Mouse (Mus musculus) hindbrain, embryonic 15.5 days (tissue): ENCODE measurements around the gene Hist1h1t. TPM values are rescaled to one million over a fixed set of nuclear protein-coding genes. Genes with fewer than 3 reads are reported as not detected.

Experiments used
- ATAC-seq: fragments of 200-750 bp; cut with Nextera tagmentation; 2 replicates; pipeline ENCODE4 v1.8.0; 2017; ENCODE audit warnings: low read depth, moderate number of reproducible peaks, moderate TSS enrichment; ENCODE audit not compliant: low FRiP score
- H3K27ac ChIP-seq: fragments of 300-500 bp; sonication (generic); replicated peaks from 2 replicates; pipeline ENCODE4 v1.5.1; 2015; ENCODE audit warnings: mild to moderate bottlenecking, inconsistent platforms
- H3K27me3 ChIP-seq: fragments of 300-500 bp; sonication (generic); 2 replicates; pipeline ENCODE4 v1.6.1; 2015; ENCODE audit warnings: control low read depth, inconsistent platforms
- H3K36me3 ChIP-seq: fragments of 300-500 bp; sonication (generic); 2 replicates; pipeline ENCODE4 v1.6.1; 2015; ENCODE audit warnings: control low read depth, inconsistent platforms
- H3K4me1 ChIP-seq: fragments of 300-500 bp; sonication (generic); replicated peaks from 2 replicates; pipeline ENCODE4 v1.6.1; 2015; ENCODE audit warnings: control low read depth, inconsistent platforms
- H3K4me2 ChIP-seq: fragments of 300-500 bp; sonication (generic); 2 replicates; pipeline ENCODE4 v1.6.1; 2015; ENCODE audit warnings: moderate library complexity, mild to moderate bottlenecking, inconsistent platforms
- H3K4me3 ChIP-seq: fragments of 300-500 bp; sonication (generic); 2 replicates; pipeline ENCODE4 v1.5.1; 2015; ENCODE audit warnings: mild to moderate bottlenecking, inconsistent platforms
- H3K9ac ChIP-seq: fragments of 300-500 bp; sonication (generic); 2 replicates; pipeline ENCODE4 v1.6.1; 2015; ENCODE audit warnings: inconsistent platforms
- H3K9me3 ChIP-seq: fragments of 300-500 bp; sonication (generic); 2 replicates; pipeline ENCODE4 v1.6.1; 2016; ENCODE audit warnings: control low read depth, inconsistent platforms
- WGBS: fragments of 180-500 bp; shearing (Covaris S2); methylation state at CpG from one replicate; pipeline ENCODE4 v1.1.7; 2015; 5-methylcytosine and 5-hydroxymethylcytosine counted together
- microRNA-seq: library from miRNA; unstranded; fragments of <30 nt; microRNA quantifications from one replicate; pipeline ENCODE4, GENCODE M21; 2016
- polyA plus RNA-seq: library from polyadenylated mRNA; unstranded; fragments of >200 nt; fragmentation: Nextera tagmentation; extraction: Ambion mirVana; gene quantifications from 2 replicates; pipeline ENCODE4 v1.2.1, GENCODE M21; 2015

Hist1h1t gene
- polyA plus RNA-seq, 1 experiment from 2014 or later = not detected

GRCm38 (mm10) chr13:23740910-23741309, 45.3 kb downstream of the Hist1h1t start:
- no peaks in the 10 kb centered on the region for H3K9me3 ChIP-seq
- peaks cover 26% of the 10 kb centered on the region for H3K4me1 ChIP-seq
- WGBS = 75% methylated on average over 5 of the region's 5 CpGs
- no peak overlapping the region for H3K4me3 ChIP-seq
- H3K36me3 ChIP-seq = no peaks in the 10 kb centered on the region
- no peak overlapping the region for H3K4me2 ChIP-seq
- no peak for ATAC-seq
- H3K27ac ChIP-seq = no peak overlapping the region
- no peak overlapping the region for H3K9ac ChIP-seq
- no peaks in the 10 kb centered on the region for H3K27me3 ChIP-seq

- H3K4me1 ChIP-seq = peaks cover 27% of the 10 kb centered on the region
- no peaks in the 10 kb centered on the region for H3K36me3 ChIP-seq
- no peak overlapping the region for H3K27ac ChIP-seq
- H3K9me3 ChIP-seq = no peaks in the 10 kb centered on the region
- ATAC-seq = no peak
- H3K27me3 ChIP-seq = no peaks in the 10 kb centered on the region
- H3K9ac ChIP-seq = no peak overlapping the region
- no peak overlapping the region for H3K4me3 ChIP-seq
- H3K4me2 ChIP-seq = no peak overlapping the region
Observed at GRCm38 (mm10) chr13:23742007-23742406, 46.4 kb downstream of the Hist1h1t start.

GRCm38 (mm10) chr13:23743215-23743614, 47.6 kb downstream of the Hist1h1t start:
- Histone ChIP-seq H3K4me2 (no peak overlapping the region), H3K36me3 (no peaks in the 10 kb centered on the region), H3K4me3 (no peak overlapping the region), H3K4me1 (peaks cover 33% of the 10 kb centered on the region), H3K27me3 (no peaks in the 10 kb centered on the region), H3K9me3 (no peaks in the 10 kb centered on the region), H3K27ac (no peak overlapping the region), H3K9ac (no peak overlapping the region)
- ATAC-seq = no peak
- WGBS = 86% methylated on average over 5 of the region's 5 CpGs

- Histone ChIP-seq H3K9ac (no peak overlapping the region), H3K4me3 (no peak overlapping the region), H3K4me1 (peaks cover 30% of the 10 kb centered on the region), H3K27me3 (no peaks in the 10 kb centered on the region), H3K36me3 (no peaks in the 10 kb centered on the region), H3K27ac (no peak overlapping the region), H3K9me3 (no peaks in the 10 kb centered on the region), H3K4me2 (peak overlapping the region; percentile 15; the same call in 1 of the 2 replicates)
- 51% methylated on average over 4 of the region's 4 CpGs for WGBS
- no peak for ATAC-seq
Observed at GRCm38 (mm10) chr13:23743963-23744362, 48.3 kb downstream of the Hist1h1t start.

- Histone ChIP-seq H3K36me3 (no peaks in the 10 kb centered on the region), H3K9ac (no peak overlapping the region), H3K9me3 (no peaks in the 10 kb centered on the region), H3K4me1 (peaks cover 24% of the 10 kb centered on the region), H3K4me3 (peak overlapping the region; percentile 46), H3K27me3 (no peaks in the 10 kb centered on the region), H3K4me2 (peak overlapping the region; percentile 92), H3K27ac (no peak overlapping the region)
- ATAC-seq = no peak
- WGBS = 1% methylated on average over 18 of the region's 36 CpGs
Observed at GRCm38 (mm10) chr13:23744421-23745380, 49.1 kb downstream of the Hist1h1t start.

GRCm38 (mm10) chr13:23745381-23746161, 50.0 kb downstream of the Hist1h1t start, which contains the start of gene Hist1h3c:
Gene Hist1h3c, minus strand, starts transcription at chr13:23745602.
- under 1% methylated on average over 27 of the region's 28 CpGs for WGBS
- Histone ChIP-seq H3K27me3 (no peaks in the 10 kb centered on the region), H3K4me2 (peak within 1 kb of the TSS; percentile 92), H3K4me3 (peak within 1 kb of the TSS; percentile 46), H3K4me1 (peaks cover 18% of the 10 kb centered on the region), H3K36me3 (no peaks in the 10 kb centered on the region), H3K9me3 (no peaks in the 10 kb centered on the region), H3K9ac (peak within 1 kb of the TSS; percentile 44), H3K27ac (peak within 1 kb of the TSS; percentile 98)
- peak; percentile 73 for ATAC-seq

Small RNAs within 50 kb of the gene (microRNA-seq; reads per million reads assigned to microRNA genes)
- gene Gm44314 = not detected
- not detected for gene Gm44350

Other genes starting within 250 kb of the Hist1h1t start
- 0.17 TPM in 1 of 2 replicates, not detected in the other for gene Btn1a1, start 229.9 kb upstream of the Hist1h1t start, polyA plus RNA-seq
- 0.06 and 0.08 TPM in 2 replicates for gene Btn2a2, start 207.0 kb upstream of the Hist1h1t start, polyA plus RNA-seq
- 1.7 and 2.7 TPM in 2 replicates for gene Hist1h4h, start 164.8 kb upstream of the Hist1h1t start, polyA plus RNA-seq
- 0.82 and 2.1 TPM in 2 replicates for gene Hist1h2af, start 161.9 kb upstream of the Hist1h1t start, polyA plus RNA-seq
- 0.85 and 1.2 TPM in 2 replicates for gene Hist1h3g, start 160.4 kb upstream of the Hist1h1t start, polyA plus RNA-seq
- 0.17 and 0.19 TPM in 2 replicates for gene Hist1h2bh, start 152.4 kb upstream of the Hist1h1t start, polyA plus RNA-seq
- gene Hist1h3f, start 151.8 kb upstream of the Hist1h1t start, polyA plus RNA-seq = 0.21 and 0.62 TPM in 2 replicates
- gene Hist1h4f, start 144.2 kb upstream of the Hist1h1t start, polyA plus RNA-seq = not detected in 2 replicates
- 0.10 and 0.12 TPM in 2 replicates for gene Hist1h1d, start 142.6 kb upstream of the Hist1h1t start, polyA plus RNA-seq
- 1.5 and 2.0 TPM in 2 replicates for gene Hist1h3e, start 133.4 kb upstream of the Hist1h1t start, polyA plus RNA-seq
- 15.9 and 27.4 TPM in 2 replicates for gene Hist1h2ae, start 124.6 kb upstream of the Hist1h1t start, polyA plus RNA-seq
- gene Hist1h2bg, start 124.4 kb upstream of the Hist1h1t start, polyA plus RNA-seq = 2.5 and 3.1 TPM in 2 replicates
- gene Hist1h2bf, start 121.6 kb upstream of the Hist1h1t start, polyA plus RNA-seq = 0.76 and 2.0 TPM in 2 replicates
- not detected in 2 replicates for gene Hist1h2ad, start 121.4 kb upstream of the Hist1h1t start, polyA plus RNA-seq
- 1.2 and 2.0 TPM in 2 replicates for gene Hist1h3d, start 120.1 kb upstream of the Hist1h1t start, polyA plus RNA-seq
- 35.1 and 51.2 TPM in 2 replicates for gene Hist1h4d, start 114.2 kb upstream of the Hist1h1t start, polyA plus RNA-seq
- 1.5 and 1.7 TPM in 2 replicates for gene Hist1h2be, start 74.7 kb upstream of the Hist1h1t start, polyA plus RNA-seq
- gene Hist1h1e, start 73.3 kb upstream of the Hist1h1t start, polyA plus RNA-seq = 4.8 and 8.8 TPM in 2 replicates
- 0.34 and 0.38 TPM in 2 replicates for gene Hist1h2ac, start 11.9 kb upstream of the Hist1h1t start, polyA plus RNA-seq
- 19.3 and 25.4 TPM in 2 replicates for gene Hist1h2bc, start 11.6 kb upstream of the Hist1h1t start, polyA plus RNA-seq
- 2.3 and 2.7 TPM in 2 replicates for gene Hist1h4c, start 2.6 kb downstream of the Hist1h1t start, polyA plus RNA-seq
- gene Hfe, start 15.0 kb downstream of the Hist1h1t start, polyA plus RNA-seq = 4.5 and 5.1 TPM in 2 replicates
- gene Hist1h1c, start 43.0 kb downstream of the Hist1h1t start, polyA plus RNA-seq = 7.7 and 10.4 TPM in 2 replicates
- 1.1 and 1.6 TPM in 2 replicates for gene Hist1h3c, start 49.8 kb downstream of the Hist1h1t start, polyA plus RNA-seq
- gene Hist1h2bb, start 50.9 kb downstream of the Hist1h1t start, polyA plus RNA-seq = 0.54 TPM in 1 of 2 replicates, not detected in the other
- gene Hist1h2ab, start 55.3 kb downstream of the Hist1h1t start, polyA plus RNA-seq = 7.4 and 9.8 TPM in 2 replicates
- gene Hist1h3b, start 56.5 kb downstream of the Hist1h1t start, polyA plus RNA-seq = 1.8 and 3.1 TPM in 2 replicates
- 1.1 and 1.9 TPM in 2 replicates for gene Hist1h4b, start 61.2 kb downstream of the Hist1h1t start, polyA plus RNA-seq
- 0.32 and 0.51 TPM in 2 replicates for gene Hist1h4a, start 65.4 kb downstream of the Hist1h1t start, polyA plus RNA-seq
- 0.35 and 2.4 TPM in 2 replicates for gene Hist1h3a, start 66.6 kb downstream of the Hist1h1t start, polyA plus RNA-seq
- 0.75 and 0.84 TPM in 2 replicates for gene Hist1h1a, start 67.9 kb downstream of the Hist1h1t start, polyA plus RNA-seq
- 0.10 TPM in 1 of 2 replicates, not detected in the other for gene Trim38, start 74.1 kb downstream of the Hist1h1t start, polyA plus RNA-seq
- gene Slc17a2, start 111.2 kb downstream of the Hist1h1t start, polyA plus RNA-seq = not detected in 2 replicates
- not detected in 2 replicates for gene Slc17a3, start 143.6 kb downstream of the Hist1h1t start, polyA plus RNA-seq
- not detected in 2 replicates for gene Slc17a1, start 171.9 kb downstream of the Hist1h1t start, polyA plus RNA-seq
- gene Slc17a4, start 219.2 kb downstream of the Hist1h1t start, polyA plus RNA-seq = not detected in 2 replicates
- gene Hist1h2ba, start 238.3 kb downstream of the Hist1h1t start, polyA plus RNA-seq = not detected in 2 replicates
- not detected in 2 replicates for gene Hist1h2aa, start 238.6 kb downstream of the Hist1h1t start, polyA plus RNA-seq